Mouse (Mus musculus) stomach, postnatal 0 days (tissue): ENCODE results near the gene Rps29.

Source experiments
- CTCF ChIP-seq: IDR thresholded peaks from 2 replicates; pipeline ENCODE4 v1.5.1; 2016; ENCODE audit warnings: antibody characterized with exemption, low read depth, mild to moderate bottlenecking, moderate library complexity
- EP300 ChIP-seq: optimal IDR thresholded peaks from 2 replicates; pipeline ENCODE3; 2016; ENCODE audit warnings: antibody characterized with exemption

- TF ChIP-seq CTCF (no peak), EP300 (no peak)
Observed at GRCm38 (mm10) chr12:69191396-69191795, 32.4 kb upstream of the Rps29 start.
